Comparison of ENCODE assay signal across 19 mouse cellular contexts in genomic region chr15:36376551-36376950, GRCm38 (mm10).
DNase-seq lines count a peak whose midpoint lies in the region; ATAC-seq and TF ChIP-seq lines count a peak whose summit lies in the region.
"Had no signal": no experiment of that assay in that cellular context is flagged by ENCODE, and none has a peak within 500 bp of the region (broad histone marks: within the 10 kb centered on the region; RNA-seq: fewer than 3 reads in every experiment).

No protein-coding gene starts in this region.

- no peak overlapping the region for H3K4me3 ChIP-seq in lung, postnatal 0 days (ENCODE audit: low read depth, low read length)
- H3K4me3 ChIP-seq in gastrocnemius, adult 2 months = no peak overlapping the region
- H3K4me3 ChIP-seq: embryonic facial prominence, embryonic 12.5 days; erythroblast, embryonic 14.5 days; forebrain, embryonic 13.5 days; heart, adult 2 months; limb, embryonic 15.5 days; midbrain, embryonic 13.5 days; myocyte had no signal

- no peak overlapping the region for H3K27ac ChIP-seq in lung, postnatal 0 days (ENCODE audit: low read length)
- H3K27ac ChIP-seq in gastrocnemius, adult 2 months = no peak overlapping the region
- H3K27ac ChIP-seq: embryonic facial prominence, embryonic 12.5 days; forebrain, embryonic 13.5 days; heart, adult 2 months; limb, embryonic 15.5 days; midbrain, embryonic 13.5 days had no signal

- 60% methylated on average over 6 of the region's 6 CpGs for WGBS in lung, postnatal 0 days

- DNase-seq in cerebellum, adult 9-10 months = peak; percentile 11
- no peak for DNase-seq in cerebellum, adult 11-12 months
- peak; percentile 70 for DNase-seq in kidney, adult 11 months
- DNase-seq in kidney, postnatal 10 days = no peak
- peak; percentile 29 to 50 for DNase-seq in lung, adult 18-20 months
- DNase-seq in lung, postnatal 0 days (ENCODE audit: low spot score) = no peak
- peak; percentile 48 for DNase-seq in kidney, postnatal 14 days
- no peak for DNase-seq in gastrocnemius, adult 2 months
- DNase-seq: adrenal gland, postnatal 10 days; cerebellum, adult 18-20 months; gastrocnemius, postnatal 14 days; heart, adult 2 months; thymus, postnatal 14 days had no signal

- intact Hi-C loops in gastrocnemius, adult 2 months (cut with DNase I) = no loop called here

- no peak overlapping the region for H3K4me2 ChIP-seq in lung, postnatal 0 days (replicated peaks; ENCODE audit: low read depth, low read length)
- H3K4me2 ChIP-seq: embryonic facial prominence, embryonic 12.5 days; forebrain, embryonic 13.5 days; limb, embryonic 15.5 days; midbrain, embryonic 13.5 days had no signal

- peaks cover 9% of the 10 kb centered on the region; the same call in 1 of the 2 replicates for H3K4me1 ChIP-seq in lung, postnatal 0 days (ENCODE audit: insufficient read depth, low read depth, low read length)

- H3K36me3 ChIP-seq in lung, postnatal 0 days (ENCODE audit: insufficient read depth, low read length) = no peaks in the 10 kb centered on the region
- H3K36me3 ChIP-seq: embryonic facial prominence, embryonic 12.5 days; limb, embryonic 15.5 days; midbrain, embryonic 13.5 days had no signal

- TF ChIP-seq EP300 in lung, postnatal 0 days (IDR thresholded peaks at IDR 0.05) = no peak

- H3K9ac ChIP-seq in lung, postnatal 0 days (replicated peaks; ENCODE audit: low read depth) = no peak overlapping the region
- H3K9ac ChIP-seq: embryonic facial prominence, embryonic 12.5 days; forebrain, embryonic 13.5 days; limb, embryonic 15.5 days; midbrain, embryonic 13.5 days had no signal

- H3K9me3 ChIP-seq in lung, postnatal 0 days (ENCODE audit: low read length) = no peaks in the 10 kb centered on the region
- H3K9me3 ChIP-seq: embryonic facial prominence, embryonic 12.5 days; forebrain, embryonic 13.5 days; limb, embryonic 15.5 days; midbrain, embryonic 13.5 days had no signal

- no peaks in the 10 kb centered on the region for H3K27me3 ChIP-seq in lung, postnatal 0 days (replicated peaks; ENCODE audit: insufficient read depth, low read length)

- ATAC-seq in lung, postnatal 0 days = no peak
- ATAC-seq: forebrain, embryonic 13.5 days; midbrain, embryonic 13.5 days had no signal

- no peak for TF ChIP-seq CTCF in lung, postnatal 0 days (IDR thresholded peaks at IDR 0.05)
- TF ChIP-seq CTCF in gastrocnemius, adult 2 months (IDR thresholded peaks at IDR 0.05) = no peak

Comparison
In these comparisons a context has a peak if more than half of its experiments do, and no peak if none do; other contexts are left out.
1. DNase-seq: peak in cerebellum, adult 9-10 months (single experiment), kidney, adult 11 months (single experiment), lung, adult 18-20 months (2 of 2) and kidney, postnatal 14 days (single experiment); none in cerebellum, adult 11-12 months (single experiment), kidney, postnatal 10 days (single experiment), lung, postnatal 0 days (single experiment) and gastrocnemius, adult 2 months (single experiment).